Comparison of ENCODE assay signal across 16 mouse cellular contexts in genomic region chr10:117759844-117760630, GRCm38 (mm10).
"Had no signal": no experiment of that assay in that cellular context is flagged by ENCODE, and none has a peak within 500 bp of the region (broad histone marks: within the 10 kb centered on the region; RNA-seq: fewer than 3 reads in every experiment).

No protein-coding gene starts in this region.

- H3K27ac ChIP-seq: neural tube, embryonic 13.5 days; neural tube, embryonic 15.5 days; stomach, embryonic 15.5 days; stomach, postnatal 0 days had no signal

- DNase-seq: retina, postnatal 1 day; right cerebral cortex, adult 18-20 months; right cerebral cortex, postnatal 14 days; right cerebral cortex, postnatal 25 days; right cerebral cortex, postnatal 4 days; spleen, adult 18-20 months; thymus, adult 18-20 months; thymus, adult 2 months; thymus, postnatal 14 days; thymus, postnatal 25 days; thymus, postnatal 36 days; thymus, postnatal 4 days had no signal

- H3K4me3 ChIP-seq: neural tube, embryonic 13.5 days; neural tube, embryonic 15.5 days; stomach, embryonic 15.5 days had no signal

- H3K27me3 ChIP-seq: neural tube, embryonic 13.5 days; neural tube, embryonic 15.5 days; stomach, embryonic 15.5 days had no signal

- H3K9ac ChIP-seq: neural tube, embryonic 13.5 days; neural tube, embryonic 15.5 days; stomach, embryonic 15.5 days had no signal

- H3K4me2 ChIP-seq: neural tube, embryonic 13.5 days; neural tube, embryonic 15.5 days; stomach, embryonic 15.5 days had no signal

- H3K4me1 ChIP-seq: neural tube, embryonic 13.5 days; neural tube, embryonic 15.5 days; stomach, embryonic 15.5 days had no signal

- H3K9me3 ChIP-seq: neural tube, embryonic 13.5 days; neural tube, embryonic 15.5 days; stomach, embryonic 15.5 days had no signal
